Comparison of ENCODE assay signal across 35 mouse cellular contexts in genomic region chr1:97947100-97947499, GRCm38 (mm10).
"Had no signal": no experiment of that assay in that cellular context is flagged by ENCODE, and none has a peak within 500 bp of the region (broad histone marks: within the 10 kb centered on the region; RNA-seq: fewer than 3 reads in every experiment).

No protein-coding gene starts in this region.

- H3K4me3 ChIP-seq: heart, embryonic 10.5 days; heart, embryonic 12.5 days; heart, embryonic 13.5 days; heart, embryonic 15.5 days; hindbrain, embryonic 10.5 days; hindbrain, embryonic 12.5 days; hindbrain, embryonic 13.5 days; hindbrain, embryonic 15.5 days; intestine, embryonic 15.5 days; kidney, embryonic 15.5 days; layer of hippocampus, adult 2 months had no signal

- ATAC-seq: hindbrain, embryonic 16.5 days; hindbrain, postnatal 0 days; inflammation-experienced regulatory T-cells, adult 6 months; intestine, embryonic 15.5 days; intestine, embryonic 16.5 days; intestine, postnatal 0 days had no signal

- H3K4me2 ChIP-seq: heart, embryonic 11.5 days; heart, embryonic 12.5 days; heart, embryonic 13.5 days; heart, embryonic 15.5 days; hindbrain, embryonic 12.5 days; hindbrain, embryonic 13.5 days; hindbrain, embryonic 14.5 days; hindbrain, embryonic 15.5 days; intestine, embryonic 15.5 days; kidney, embryonic 15.5 days had no signal

- H3K9ac ChIP-seq: heart, embryonic 12.5 days; heart, embryonic 13.5 days; heart, embryonic 15.5 days; hindbrain, embryonic 12.5 days; hindbrain, embryonic 13.5 days; hindbrain, embryonic 14.5 days; hindbrain, embryonic 15.5 days; intestine, embryonic 15.5 days; kidney, embryonic 15.5 days had no signal

- H3K36me3 ChIP-seq: heart, embryonic 12.5 days; hindbrain, embryonic 10.5 days; hindbrain, embryonic 12.5 days; hindbrain, embryonic 13.5 days; hindbrain, embryonic 15.5 days; intestine, embryonic 15.5 days; kidney, embryonic 15.5 days had no signal

- DNase-seq: heart, postnatal 10 days; heart, postnatal 14 days; heart, postnatal 36 days; heart, postnatal 4 days; kidney, adult 11 months; kidney, adult 18-20 months; kidney, adult 2 months; kidney, adult 8-10 months; kidney, adult 9 months; kidney, postnatal 10 days; kidney, postnatal 14 days; kidney, postnatal 25 days; kidney, postnatal 36 days; kidney, postnatal 4 days; layer of hippocampus, adult 9-11 months; layer of hippocampus, postnatal 36 days had no signal

- H3K27me3 ChIP-seq: heart, embryonic 12.5 days; heart, embryonic 13.5 days; heart, embryonic 15.5 days; hindbrain, embryonic 12.5 days; hindbrain, embryonic 13.5 days; hindbrain, embryonic 15.5 days; intestine, embryonic 15.5 days; kidney, embryonic 15.5 days had no signal

- H3K4me1 ChIP-seq: heart, embryonic 10.5 days; hindbrain, embryonic 10.5 days; intestine, embryonic 15.5 days; kidney, embryonic 15.5 days had no signal

- H3K9me3 ChIP-seq: heart, embryonic 10.5 days; heart, embryonic 12.5 days; heart, embryonic 13.5 days; heart, embryonic 15.5 days; hindbrain, embryonic 10.5 days; hindbrain, embryonic 12.5 days; hindbrain, embryonic 13.5 days; hindbrain, embryonic 15.5 days; intestine, embryonic 15.5 days; kidney, embryonic 15.5 days had no signal

- H3K27ac ChIP-seq: heart, embryonic 10.5 days; heart, embryonic 13.5 days; heart, embryonic 15.5 days; hindbrain, embryonic 10.5 days; hindbrain, embryonic 12.5 days; hindbrain, embryonic 13.5 days; hindbrain, embryonic 14.5 days; hindbrain, embryonic 15.5 days; hindbrain, postnatal 0 days; intestine, embryonic 15.5 days; kidney, embryonic 15.5 days; kidney, postnatal 0 days; layer of hippocampus, adult 2 months had no signal
